Mouse (Mus musculus) intestine, embryonic 16.5 days (tissue): ENCODE results near the gene Gm10570. TPM values are rescaled to one million over a fixed set of nuclear protein-coding genes. Genes with fewer than 3 reads are reported as not detected.

Experiments
- ATAC-seq: fragments of 200-750 bp; cut with Nextera tagmentation; 2 replicates; pipeline ENCODE4 v1.8.0; 2017; ENCODE audit warnings: moderate TSS enrichment, moderate library complexity
- H3K27ac ChIP-seq: fragments of 300-500 bp; sonication (generic); 2 replicates; pipeline ENCODE4 v1.5.1; 2014; ENCODE audit warnings: mild to moderate bottlenecking, low read length
- H3K27me3 ChIP-seq: fragments of 300-500 bp; sonication (generic); replicated peaks from 2 replicates; pipeline ENCODE4 v1.6.1; 2014; ENCODE audit warnings: low read length, control low read depth, mixed read lengths; ENCODE audit not compliant: control insufficient read depth, insufficient read depth
- H3K36me3 ChIP-seq: fragments of 300-500 bp; sonication (generic); 2 replicates; pipeline ENCODE4 v1.6.1; 2014; ENCODE audit warnings: low read length, control low read depth; ENCODE audit not compliant: control insufficient read depth, insufficient read depth
- H3K4me1 ChIP-seq: fragments of 300-500 bp; sonication (generic); 2 replicates; pipeline ENCODE4 v1.6.1; 2014; ENCODE audit warnings: low read length, control low read depth, mixed read lengths; ENCODE audit not compliant: control insufficient read depth, insufficient read depth
- H3K4me2 ChIP-seq: fragments of 300-500 bp; sonication (generic); 2 replicates; pipeline ENCODE4 v1.6.1; 2014; ENCODE audit warnings: low read depth, low read length, control low read depth
- H3K4me3 ChIP-seq: fragments of 300-500 bp; sonication (generic); 2 replicates; pipeline ENCODE4 v1.5.1; 2014; ENCODE audit warnings: mild to moderate bottlenecking, low read length
- H3K9ac ChIP-seq: fragments of 300-500 bp; sonication (generic); 2 replicates; pipeline ENCODE4 v1.6.1; 2014; ENCODE audit warnings: low read depth, low read length
- H3K9me3 ChIP-seq: fragments of 300-500 bp; sonication (generic); 2 replicates; pipeline ENCODE4 v1.6.1; 2016; ENCODE audit warnings: low read length, control low read depth; ENCODE audit not compliant: control insufficient read depth
- WGBS: fragments of 180-500 bp; shearing (Covaris S2); extraction: QIAGEN DNeasy Blood & Tissue Kit; methylation state at CpG from one replicate; pipeline ENCODE4 v1.1.7; 2014; 5-methylcytosine and 5-hydroxymethylcytosine counted together
- polyA plus RNA-seq: library from polyadenylated mRNA; unstranded; fragments of >200 nt; fragmentation: Nextera tagmentation; extraction: Ambion mirVana; gene quantifications from 2 replicates; pipeline ENCODE4 v1.2.1, GENCODE M21; 2015

Gm10570 gene
- polyA plus RNA-seq, 1 experiment from 2014 or later, result not detected

DNA sequence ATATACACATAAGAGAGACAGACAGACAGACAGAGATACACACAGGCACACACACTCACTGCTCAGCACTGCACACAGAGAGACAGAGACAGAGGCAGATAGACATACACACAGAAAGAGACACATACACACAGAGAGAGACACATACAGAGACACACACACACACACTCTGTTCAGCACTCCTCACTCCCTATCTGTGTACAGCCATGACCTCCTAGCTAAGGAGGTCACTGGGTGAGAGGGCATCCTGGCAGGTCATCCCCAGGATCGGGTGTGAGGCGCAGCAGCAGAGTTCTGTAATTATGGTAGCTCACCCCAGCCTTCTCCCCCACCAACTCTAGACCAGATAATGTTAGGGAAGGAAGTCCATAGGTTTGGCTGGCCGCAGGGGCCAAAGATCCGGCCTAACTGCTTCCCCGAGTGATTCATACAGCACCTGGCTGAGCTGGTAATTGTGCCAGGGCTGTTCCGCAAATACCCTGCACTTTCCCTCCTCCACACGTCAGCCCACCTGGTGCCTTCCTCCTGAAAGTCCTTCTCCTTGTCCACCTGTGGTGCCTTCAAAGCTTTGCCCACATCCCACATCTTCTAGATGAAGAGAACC is 31.8 kb downstream of the Gm10570 start:
- H3K9ac ChIP-seq, result no peak overlapping the region
- no peaks in the 10 kb centered on the region for H3K9me3 ChIP-seq
- peak; percentile 29; the same call in 1 of the 2 replicates for ATAC-seq
- no peaks in the 10 kb centered on the region for H3K36me3 ChIP-seq
- H3K4me3 ChIP-seq, result no peak overlapping the region
- H3K27ac ChIP-seq, result no peak overlapping the region
- peaks cover 6% of the 10 kb centered on the region for H3K4me1 ChIP-seq
- H3K27me3 ChIP-seq, result peaks cover 12% of the 10 kb centered on the region
- WGBS, result 60% methylated on average over 7 of the region's 7 CpGs
- no peak overlapping the region for H3K4me2 ChIP-seq

DNA sequence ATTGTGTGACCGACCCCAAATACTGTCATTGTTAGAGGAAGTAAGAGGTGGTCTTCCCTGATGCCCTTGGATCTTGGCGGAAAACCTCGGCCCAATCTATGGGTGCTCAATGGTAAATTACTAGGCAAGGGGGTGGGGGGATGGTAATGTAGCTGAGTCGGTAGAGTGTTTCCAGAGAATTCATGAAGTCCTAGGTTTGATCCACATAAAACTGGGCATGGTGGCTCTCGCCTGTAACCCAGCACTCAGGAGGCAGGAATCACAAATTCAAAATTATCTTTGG is 32.7 kb downstream of the Gm10570 start:
- Histone ChIP-seq H3K27me3 (peaks cover 12% of the 10 kb centered on the region), H3K9ac (peak overlapping the region; percentile 64; the same call in 1 of the 2 replicates), H3K4me2 (peak overlapping the region; percentile 98), H3K4me1 (peaks cover 6% of the 10 kb centered on the region), H3K27ac (no peak overlapping the region), H3K4me3 (peak overlapping the region; percentile 59), H3K36me3 (no peaks in the 10 kb centered on the region), H3K9me3 (no peaks in the 10 kb centered on the region)
- no peak for ATAC-seq
- WGBS, result 42% methylated on average over 5 of the region's 5 CpGs

DNA sequence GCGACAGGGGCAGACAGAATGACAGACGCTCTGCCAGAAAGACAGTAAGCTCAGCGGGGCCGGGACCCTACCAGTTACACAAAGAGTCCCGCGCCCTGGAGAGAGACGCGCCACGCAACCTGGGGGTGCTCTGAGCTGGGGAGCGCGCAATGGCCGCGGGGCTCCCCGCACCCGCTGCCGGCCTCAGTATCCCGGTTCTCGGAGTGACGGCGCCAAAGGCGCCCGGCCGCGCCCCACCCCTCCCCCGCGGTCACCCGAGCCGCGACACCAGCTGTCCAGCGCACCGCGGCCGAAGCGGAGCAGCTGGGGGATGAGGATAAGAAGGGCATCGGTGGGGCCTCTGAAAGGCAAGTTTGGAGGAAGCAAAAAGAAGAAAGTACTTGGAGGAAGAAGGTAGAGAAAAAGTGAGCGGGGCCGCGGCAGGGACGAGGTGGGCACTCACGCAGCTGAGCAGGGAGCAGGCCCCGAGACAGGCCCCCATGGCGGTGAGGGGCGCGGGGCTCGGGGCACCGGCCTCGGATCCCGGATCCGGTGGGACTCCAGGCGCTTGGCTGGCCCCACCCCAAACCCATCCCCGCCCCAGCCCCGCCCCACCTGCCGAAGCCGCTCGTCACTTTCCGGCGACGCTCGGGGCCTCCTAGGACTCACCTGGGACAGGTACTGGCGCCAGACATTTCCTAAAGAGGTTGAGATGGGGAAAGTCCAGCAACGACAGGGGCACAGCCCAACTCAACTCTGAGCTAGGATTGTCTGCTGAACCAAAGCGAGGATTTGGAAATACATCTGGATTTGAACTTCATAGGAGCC is 33.3 kb downstream of the Gm10570 start:
- Histone ChIP-seq H3K27ac (no peak overlapping the region), H3K27me3 (peaks cover 12% of the 10 kb centered on the region), H3K4me1 (peaks cover 6% of the 10 kb centered on the region), H3K36me3 (no peaks in the 10 kb centered on the region), H3K4me3 (peak overlapping the region; percentile 59), H3K9me3 (no peaks in the 10 kb centered on the region), H3K9ac (peak overlapping the region; percentile 64), H3K4me2 (peak overlapping the region; percentile 98)
- 2% methylated on average over 60 of the region's 62 CpGs for WGBS
- ATAC-seq, result peak; percentile 84

DNA sequence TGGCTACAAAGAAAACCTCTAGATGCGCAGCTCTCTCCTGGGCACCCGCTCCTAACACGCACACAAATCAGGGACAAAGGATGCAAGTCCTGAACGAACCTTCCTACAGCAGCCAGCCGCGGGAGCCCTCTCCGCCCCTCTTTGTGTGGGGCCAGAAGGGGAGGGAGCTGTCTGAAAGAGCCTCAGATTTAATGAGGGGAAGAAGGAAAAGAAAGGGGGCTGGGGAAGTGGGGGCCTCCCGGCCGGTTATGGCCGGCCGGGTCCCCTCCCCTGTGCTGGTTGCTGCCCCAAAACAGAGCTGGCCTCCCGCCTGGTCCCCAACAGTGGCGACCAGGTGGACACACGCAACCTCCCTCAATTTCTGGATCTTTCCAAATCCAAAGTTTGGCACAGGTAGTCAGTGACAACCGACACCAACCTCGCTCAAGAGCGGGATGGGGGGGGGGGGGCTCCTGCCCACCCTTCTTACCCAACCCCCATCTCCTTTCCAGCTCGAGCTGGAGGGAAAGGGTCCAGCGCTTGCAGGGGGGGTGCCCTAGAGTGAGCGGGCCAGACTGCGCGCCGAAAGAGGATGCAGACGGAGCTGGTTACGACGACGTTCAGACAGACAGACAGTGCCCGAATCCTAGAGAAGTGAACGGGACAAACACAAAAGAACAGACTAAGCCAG is 34.0 kb downstream of the Gm10570 start:
- no peak overlapping the region for H3K27ac ChIP-seq
- H3K36me3 ChIP-seq, result no peaks in the 10 kb centered on the region
- WGBS, result 1% methylated on average over 29 of the region's 29 CpGs
- H3K4me1 ChIP-seq, result peaks cover 6% of the 10 kb centered on the region
- peaks cover 12% of the 10 kb centered on the region for H3K27me3 ChIP-seq
- peak overlapping the region; percentile 98 for H3K4me2 ChIP-seq
- H3K4me3 ChIP-seq, result peak overlapping the region; percentile 59
- peak overlapping the region; percentile 64 for H3K9ac ChIP-seq
- no peaks in the 10 kb centered on the region for H3K9me3 ChIP-seq
- peak; percentile 37; the same call in 1 of the 2 replicates for ATAC-seq

DNA sequence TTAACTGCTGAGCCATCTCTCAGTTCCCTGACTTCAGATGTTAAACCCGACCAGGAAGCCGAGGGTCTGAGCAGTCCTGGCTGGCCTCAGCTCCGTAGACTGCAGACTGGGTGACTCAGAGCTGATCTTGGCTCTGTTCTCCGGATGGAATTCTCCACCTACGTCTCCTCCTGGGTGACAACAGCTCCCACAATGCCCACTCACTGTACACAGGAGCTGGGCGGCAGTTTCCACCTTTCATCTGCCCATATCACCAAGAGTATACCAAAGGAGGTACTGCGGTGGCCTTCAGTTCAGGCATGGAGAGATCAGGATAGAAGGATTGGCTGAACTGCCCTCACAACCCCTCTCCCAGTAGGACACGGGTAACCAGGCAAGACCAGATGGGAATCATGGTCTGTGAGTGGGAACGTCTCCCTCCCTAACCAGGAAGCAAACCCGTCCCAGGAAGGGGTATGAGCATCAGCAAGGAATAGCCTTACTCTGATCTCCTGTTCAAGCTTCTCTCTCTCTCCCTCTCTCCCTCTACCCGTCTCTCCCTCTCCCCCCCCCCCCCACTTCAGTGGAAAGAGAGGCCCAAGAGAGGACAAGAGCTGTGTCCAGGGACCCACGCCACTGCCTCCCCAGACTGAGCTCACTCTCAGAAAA is 34.7 kb downstream of the Gm10570 start:
- H3K4me1 ChIP-seq, result peaks cover 6% of the 10 kb centered on the region
- peak overlapping the region; percentile 98 for H3K4me2 ChIP-seq
- peaks cover 12% of the 10 kb centered on the region for H3K27me3 ChIP-seq
- no peaks in the 10 kb centered on the region for H3K9me3 ChIP-seq
- H3K9ac ChIP-seq, result peak overlapping the region; percentile 64
- H3K27ac ChIP-seq, result no peak overlapping the region
- 29% methylated on average over 11 of the region's 12 CpGs for WGBS
- ATAC-seq, result no peak
- peak overlapping the region; percentile 59 for H3K4me3 ChIP-seq
- no peaks in the 10 kb centered on the region for H3K36me3 ChIP-seq

DNA sequence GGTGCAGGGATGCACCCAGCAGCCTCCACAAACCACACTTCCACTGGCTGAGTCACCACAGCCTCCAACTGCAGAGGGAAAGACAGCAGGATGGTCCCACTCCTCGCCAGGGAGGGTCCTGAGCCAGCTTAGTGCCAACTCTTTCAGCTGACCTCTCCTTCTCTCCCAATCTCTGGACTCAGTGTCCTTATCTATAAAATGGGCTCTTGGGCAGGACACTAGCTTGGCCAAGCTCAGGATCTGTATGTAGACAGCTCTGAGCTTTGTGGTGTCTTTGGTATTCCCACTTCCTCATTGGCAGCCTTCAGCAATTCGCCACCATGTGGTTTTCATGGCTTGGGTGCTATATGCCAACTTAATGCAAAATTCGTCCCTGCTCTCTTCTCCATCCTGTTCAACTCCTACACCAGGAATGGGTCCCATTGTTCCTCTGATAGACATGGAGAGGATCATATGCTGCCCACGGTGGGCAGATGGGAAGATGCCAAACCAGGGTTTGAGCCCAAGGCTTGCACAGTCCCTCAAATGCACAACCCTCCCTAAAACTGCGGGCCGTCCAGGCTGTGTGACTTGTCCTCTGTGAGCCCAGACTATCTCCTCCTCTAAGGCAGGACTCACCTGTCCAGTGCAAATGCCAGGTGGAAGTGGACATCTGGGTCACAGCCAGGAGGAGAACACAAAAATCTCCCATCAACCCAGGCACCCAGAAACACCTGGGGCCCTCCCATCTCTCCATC is 37.7 kb downstream of the Gm10570 start:
- H3K27ac ChIP-seq, result no peak overlapping the region
- H3K9ac ChIP-seq, result no peak overlapping the region
- H3K36me3 ChIP-seq, result no peaks in the 10 kb centered on the region
- peaks cover 14% of the 10 kb centered on the region for H3K4me1 ChIP-seq
- H3K4me3 ChIP-seq, result no peak overlapping the region
- no peak overlapping the region for H3K4me2 ChIP-seq
- WGBS, result 82% methylated on average over 6 of the region's 6 CpGs
- ATAC-seq, result no peak
- H3K27me3 ChIP-seq, result peaks cover 12% of the 10 kb centered on the region
- H3K9me3 ChIP-seq, result no peaks in the 10 kb centered on the region

DNA sequence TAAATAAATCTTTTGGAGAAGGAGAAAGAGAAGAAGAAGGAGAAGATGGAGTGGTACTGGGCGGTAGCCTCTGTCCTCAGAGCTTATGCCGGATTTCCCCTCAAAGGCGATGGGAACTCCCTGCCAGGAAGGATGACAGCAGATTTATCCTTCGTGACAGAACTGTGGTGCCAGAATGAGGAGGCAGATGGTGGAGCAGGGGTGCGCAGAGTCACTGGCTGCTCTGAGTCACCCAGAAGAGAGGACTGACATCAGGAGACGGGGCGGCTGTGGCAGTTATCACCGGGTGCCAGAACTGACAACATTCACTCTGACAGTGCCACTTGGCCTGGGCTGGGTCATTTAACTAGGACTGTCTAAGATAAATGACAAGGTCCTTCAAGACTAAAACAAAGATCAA is 38.4 kb downstream of the Gm10570 start:
- no peak overlapping the region for H3K4me3 ChIP-seq

DNA sequence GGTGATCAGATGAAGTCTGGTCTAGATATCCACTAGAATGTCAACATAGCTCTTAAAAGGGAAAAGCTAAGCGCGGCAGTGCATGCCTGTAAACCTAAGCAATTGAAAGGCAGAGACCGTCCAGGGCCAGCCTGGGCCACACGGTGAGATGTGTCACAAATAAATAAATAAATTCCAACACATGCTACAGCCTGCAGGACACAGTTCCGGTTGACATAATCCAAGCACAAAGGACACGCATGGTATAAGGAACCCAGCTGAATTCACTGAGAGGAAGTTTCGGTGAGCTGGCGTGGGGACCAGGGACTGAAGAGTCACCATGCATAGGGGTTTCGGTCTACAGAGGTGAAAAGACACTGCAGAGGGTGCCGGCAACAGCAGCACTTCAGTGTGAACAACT is 39.7 kb downstream of the Gm10570 start:
- peaks cover 9% of the 10 kb centered on the region for H3K4me1 ChIP-seq
- H3K4me3 ChIP-seq, result no peak overlapping the region
- H3K27me3 ChIP-seq, result peaks cover 3% of the 10 kb centered on the region; the same call in 1 of the 2 replicates
- 85% methylated on average over 10 of the region's 10 CpGs for WGBS
- H3K9ac ChIP-seq, result no peak overlapping the region
- no peak overlapping the region for H3K4me2 ChIP-seq
- no peak for ATAC-seq
- H3K27ac ChIP-seq, result no peak overlapping the region
- H3K9me3 ChIP-seq, result no peaks in the 10 kb centered on the region
- H3K36me3 ChIP-seq, result no peaks in the 10 kb centered on the region

More for the DNA sequence above, 38.4 kb downstream of the Gm10570 start:
- 79% methylated on average over 8 of the region's 8 CpGs for WGBS
- H3K36me3 ChIP-seq, result no peaks in the 10 kb centered on the region
- H3K4me2 ChIP-seq, result no peak overlapping the region
- peaks cover 12% of the 10 kb centered on the region for H3K27me3 ChIP-seq
- H3K9ac ChIP-seq, result no peak overlapping the region
- H3K4me1 ChIP-seq, result peaks cover 14% of the 10 kb centered on the region
- no peak for ATAC-seq
- no peak overlapping the region for H3K27ac ChIP-seq
- no peaks in the 10 kb centered on the region for H3K9me3 ChIP-seq
